Mouse (Mus musculus) cerebellum, adult 9-11 months (tissue): ENCODE results near the gene Rictor.
"Not testable (repeated sequence)": the region's sequence is repeated elsewhere in the genome, so short reads cannot be mapped to it uniquely, and the experiment has no call there.

Source experiments
- DNase-seq: peaks from one replicate; pipeline ENCODE4 v3.0.0; 2022

Gene Rictor

DNA sequence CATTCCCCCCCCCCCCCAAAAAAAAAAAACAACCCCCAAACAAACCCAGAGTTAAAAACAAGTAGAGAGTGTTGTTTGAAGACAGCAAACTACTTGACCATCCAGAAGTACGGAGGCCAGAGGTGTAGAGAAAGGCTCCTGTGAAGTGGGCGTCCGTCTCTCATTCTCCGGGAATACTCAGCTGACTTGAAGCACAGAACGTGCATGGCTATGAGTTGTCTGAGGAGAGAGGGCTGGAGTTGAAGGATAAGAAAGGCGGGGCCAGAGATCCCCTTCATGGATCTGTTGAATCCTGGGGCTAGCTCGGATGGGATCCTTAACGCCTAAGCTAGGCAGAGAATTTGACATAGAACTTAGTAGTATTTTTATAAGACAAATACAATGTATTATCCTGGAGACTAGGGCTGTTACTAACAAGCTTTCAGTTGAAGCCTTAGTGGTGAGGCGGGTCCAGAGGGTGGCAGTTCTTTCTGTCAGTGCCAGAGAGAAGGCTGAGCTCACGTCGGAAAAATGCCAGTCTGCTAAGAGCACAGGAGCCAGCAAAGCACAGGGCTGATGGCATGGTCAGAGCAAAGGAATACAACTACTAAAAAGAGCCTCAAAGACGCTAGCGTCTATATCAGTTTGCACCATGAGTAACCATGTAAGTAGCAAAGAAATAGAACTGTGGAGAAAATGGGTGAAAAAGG, 34.3 kb downstream of the Rictor start:
- no peak for DNase-seq

DNA sequence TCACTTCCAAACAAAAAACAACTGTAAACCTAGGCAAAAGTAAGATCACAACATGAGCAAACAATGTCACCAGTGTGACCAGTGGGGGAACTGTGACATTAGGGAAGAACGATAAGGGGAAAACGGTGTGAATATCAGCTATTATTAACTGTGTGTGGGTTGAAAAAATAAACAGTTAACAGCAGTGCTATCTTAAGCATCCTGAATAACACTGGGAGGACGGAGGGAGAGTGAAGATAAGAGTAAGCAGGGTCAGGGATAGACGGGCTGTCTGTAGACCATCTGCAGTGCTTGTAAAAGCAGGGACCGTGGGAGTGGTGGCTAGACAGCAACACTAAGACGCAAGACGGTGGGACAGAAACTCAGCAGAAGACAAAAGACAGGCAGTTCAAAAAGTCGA, 35.5 kb downstream of the Rictor start:
- DNase-seq, result no peak

DNA sequence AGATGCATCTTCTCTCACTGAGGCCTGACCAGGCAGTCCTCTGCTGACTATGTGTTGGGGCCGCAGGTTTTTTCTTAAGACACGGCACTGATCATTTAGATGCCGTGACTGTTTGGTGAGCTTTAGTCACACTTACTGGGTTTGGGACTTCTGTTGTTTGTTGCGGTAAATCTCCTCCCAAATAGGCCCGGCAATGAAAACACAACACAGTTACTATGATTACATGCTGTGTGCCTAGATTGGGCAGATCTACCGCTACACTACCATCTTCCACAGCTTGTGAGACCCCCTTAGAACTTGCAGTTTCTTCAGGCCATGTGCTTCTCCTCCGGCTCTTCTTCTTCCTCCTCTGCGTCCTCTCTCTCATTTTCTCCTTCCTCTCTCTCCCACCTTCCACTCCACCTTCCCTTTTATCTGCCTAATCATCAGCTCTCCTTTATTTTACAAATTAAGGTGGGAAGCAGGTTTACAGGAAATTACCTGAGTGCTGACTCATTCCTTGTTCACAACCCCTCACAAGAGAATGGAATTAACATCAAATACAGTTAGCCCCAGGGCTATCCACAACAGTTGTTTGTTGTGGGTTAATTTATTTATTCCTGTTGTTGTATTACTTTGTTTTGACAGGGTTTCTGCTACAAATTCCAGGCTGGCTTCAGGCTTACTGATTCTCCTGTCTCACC, 38.3 kb downstream of the Rictor start:
- DNase-seq, result not testable (repeated sequence)

DNA sequence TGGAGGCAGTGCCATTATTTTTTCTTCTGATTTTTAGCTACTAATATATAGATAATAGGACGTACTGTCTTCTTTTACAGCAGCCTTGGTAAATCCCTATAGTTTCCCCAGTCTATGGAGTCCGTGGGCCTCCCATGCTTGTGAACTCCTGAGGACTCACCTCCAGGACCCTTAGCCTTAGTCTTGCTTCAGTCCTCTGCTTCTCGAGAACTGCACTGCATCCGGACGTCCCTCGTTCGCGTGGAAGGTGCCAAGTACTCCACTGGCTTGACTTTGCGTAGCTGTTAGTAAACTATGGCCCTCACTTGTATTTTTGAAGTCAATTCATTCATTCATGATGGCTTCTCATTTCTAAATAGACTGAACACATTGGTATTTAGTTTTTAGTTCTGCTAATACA, 38.8 kb downstream of the Rictor start:
- no peak for DNase-seq

DNA sequence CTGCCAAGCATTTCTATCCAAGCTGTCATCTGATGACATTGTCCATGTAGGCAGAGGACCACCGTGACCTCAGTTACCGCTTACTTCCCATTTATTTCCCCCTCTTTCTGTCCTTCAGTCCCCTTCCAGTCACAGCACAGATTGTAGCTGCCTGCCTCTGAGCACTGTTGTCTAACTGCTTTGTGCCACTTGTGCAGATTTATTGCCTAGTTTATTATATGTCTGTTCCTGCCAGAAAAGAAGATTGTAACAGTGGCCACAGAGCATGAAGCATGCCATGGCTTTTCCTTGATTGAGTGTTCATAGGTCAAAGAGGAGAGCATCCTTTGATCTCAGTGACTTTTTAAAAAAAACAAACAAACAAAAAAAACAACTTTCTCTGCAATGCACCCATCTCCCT, 46.2 kb downstream of the Rictor start:
- DNase-seq, result no peak

DNA sequence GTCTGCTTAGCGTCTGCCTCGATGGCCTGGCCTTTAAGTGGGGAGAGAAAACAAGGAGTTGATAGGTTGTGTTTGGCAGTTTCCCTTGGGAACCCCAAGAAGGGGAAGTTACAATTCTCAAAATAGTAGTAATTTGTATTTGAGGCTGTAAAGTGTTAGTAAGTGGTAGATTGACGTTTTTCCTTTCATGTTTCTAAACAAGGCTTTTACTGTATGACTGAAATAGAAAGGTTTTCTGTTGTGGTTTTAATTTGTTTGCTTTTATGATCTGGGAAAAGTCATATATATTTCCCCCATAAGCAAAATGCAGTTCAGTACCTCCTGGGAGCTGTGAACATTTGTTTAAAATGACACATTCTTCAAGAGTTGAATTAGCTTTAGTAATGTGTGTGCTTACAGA, 64.1 kb downstream of the Rictor start:
- DNase-seq, result no peak

DNA sequence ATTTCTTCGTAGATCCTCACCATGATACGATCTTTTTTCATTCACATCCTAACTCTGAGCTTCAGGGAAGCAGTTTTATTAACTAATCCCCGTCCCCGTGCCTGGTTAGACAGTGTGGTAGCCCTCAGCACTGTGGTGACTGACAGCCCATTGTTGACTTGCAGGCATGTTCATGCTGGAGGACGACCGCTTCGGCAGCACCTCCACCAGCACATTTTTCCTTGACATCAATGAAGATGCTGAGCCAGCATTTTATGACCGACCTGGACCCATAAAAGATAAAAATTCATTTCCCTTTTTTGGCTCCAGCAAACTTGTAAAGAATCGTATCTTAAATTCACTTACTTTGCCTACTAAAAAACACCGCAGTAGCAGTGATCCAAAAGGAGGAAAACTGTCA, 78.0 kb downstream of the Rictor start:
- DNase-seq, result no peak

DNA sequence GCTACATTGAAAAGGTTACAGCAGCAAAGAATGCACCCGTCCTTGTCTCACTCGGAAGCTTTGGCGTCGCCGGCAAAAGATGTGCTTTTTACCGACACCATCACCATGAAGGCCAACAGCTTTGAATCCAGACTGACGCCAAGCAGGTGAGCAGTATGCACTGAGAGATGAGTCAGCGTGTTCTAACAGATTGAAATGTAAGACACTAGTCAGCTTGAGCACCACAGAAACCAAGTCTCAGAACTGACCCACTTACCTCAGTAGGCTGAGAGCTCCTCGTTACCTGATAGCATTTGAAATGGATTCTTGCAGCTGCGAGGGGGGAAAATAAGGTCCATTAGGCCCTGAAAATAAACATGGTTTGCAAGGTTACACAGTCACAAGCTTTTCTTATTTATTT, 79.1 kb downstream of the Rictor start:
- no peak for DNase-seq

DNA sequence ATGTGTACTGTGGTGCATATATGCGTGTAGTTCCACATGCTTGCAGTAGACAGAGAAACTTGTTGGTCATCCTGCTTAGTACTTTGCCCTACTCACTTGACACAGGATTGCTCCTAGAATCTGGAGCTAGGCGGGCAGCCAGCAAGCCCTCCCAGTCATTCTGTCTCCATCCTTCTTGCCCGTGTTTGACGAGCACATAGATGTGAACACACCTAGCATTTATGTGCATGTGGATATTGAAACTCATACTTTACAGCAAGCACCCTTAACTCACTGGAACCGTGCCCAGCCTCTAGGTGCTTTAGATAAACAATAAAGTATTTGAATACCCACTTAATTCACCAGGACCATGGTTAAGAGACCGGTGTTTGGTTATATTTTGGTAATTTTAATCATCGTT, 81.8 kb downstream of the Rictor start:
- no peak for DNase-seq

DNA sequence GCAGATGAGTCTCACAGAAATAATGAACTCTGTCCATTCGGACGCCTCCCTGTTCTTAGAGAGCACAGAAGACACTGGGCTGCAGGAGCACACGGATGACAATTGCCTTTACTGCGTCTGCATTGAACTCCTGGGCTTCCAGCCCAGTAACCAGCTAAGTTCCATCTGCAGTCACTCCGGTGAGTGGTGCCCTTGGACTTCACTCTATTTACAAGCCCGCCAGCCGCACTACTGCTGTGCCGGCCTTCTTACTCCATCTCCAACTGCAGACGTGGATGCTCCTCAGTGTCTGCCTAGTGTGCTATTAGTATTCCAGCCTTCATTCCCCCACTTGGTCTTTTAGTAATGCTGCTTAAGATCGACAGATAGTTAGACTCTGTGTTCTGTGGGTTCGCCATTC, 83.5 kb downstream of the Rictor start:
- DNase-seq, result no peak

DNA sequence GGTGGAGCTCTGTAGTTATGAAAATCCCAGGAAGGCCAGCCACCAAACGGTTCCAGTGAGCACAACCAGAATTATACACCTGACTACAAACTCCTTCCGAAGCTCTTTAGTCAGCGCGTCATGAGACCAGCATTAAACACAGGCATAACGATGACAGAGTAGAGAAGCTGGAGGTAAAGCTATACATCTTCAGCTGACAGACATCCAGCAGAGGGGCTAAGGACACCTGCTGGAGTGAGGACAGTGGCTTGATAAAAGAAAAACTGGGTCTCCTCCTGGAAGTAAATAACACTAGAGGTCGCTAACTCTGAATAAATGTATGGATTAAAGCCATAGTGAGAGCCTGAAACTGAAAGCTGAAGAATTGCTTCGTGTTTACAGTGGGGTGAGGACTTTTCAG, 84.7 kb downstream of the Rictor start:
- DNase-seq, result no peak

DNA sequence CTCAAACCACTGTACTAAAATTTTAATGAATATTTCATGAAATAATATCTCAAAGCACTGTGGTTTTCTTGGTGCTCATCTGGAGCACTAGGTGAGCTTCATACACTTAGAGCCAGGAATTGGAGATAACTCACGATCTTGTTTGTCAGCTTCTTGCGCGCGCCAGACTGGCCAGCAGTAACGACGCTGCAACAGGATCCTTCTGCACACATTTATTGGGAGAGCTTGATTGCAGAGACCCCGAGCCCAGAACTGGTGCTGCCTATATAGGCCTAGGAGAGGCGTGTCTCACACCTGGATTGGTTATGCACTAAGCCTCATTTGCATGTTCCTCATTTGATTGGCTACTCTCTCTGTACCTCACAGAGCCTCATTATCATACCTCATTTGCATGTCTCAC, 93.0 kb downstream of the Rictor start:
- not testable (repeated sequence) for DNase-seq

DNA sequence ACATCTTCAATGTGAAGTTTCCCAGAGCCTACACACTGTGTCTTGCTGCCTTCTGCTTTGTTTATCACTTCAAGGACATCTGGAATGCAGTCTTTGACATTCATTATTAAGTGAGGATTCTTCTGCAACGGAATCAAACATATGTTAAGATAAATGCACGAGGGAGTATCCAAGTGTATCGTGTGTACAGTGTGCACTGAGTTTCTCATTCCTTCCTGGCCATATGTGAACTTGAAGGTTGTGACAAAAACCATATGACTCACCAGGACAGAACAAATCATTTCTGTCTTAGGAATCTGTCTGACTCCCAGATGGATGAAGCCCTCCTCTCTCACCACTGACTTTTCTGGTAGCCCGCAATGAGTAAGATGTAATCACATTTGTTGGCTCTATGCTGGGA, 107.6 kb downstream of the Rictor start:
- DNase-seq, result no peak

DNA sequence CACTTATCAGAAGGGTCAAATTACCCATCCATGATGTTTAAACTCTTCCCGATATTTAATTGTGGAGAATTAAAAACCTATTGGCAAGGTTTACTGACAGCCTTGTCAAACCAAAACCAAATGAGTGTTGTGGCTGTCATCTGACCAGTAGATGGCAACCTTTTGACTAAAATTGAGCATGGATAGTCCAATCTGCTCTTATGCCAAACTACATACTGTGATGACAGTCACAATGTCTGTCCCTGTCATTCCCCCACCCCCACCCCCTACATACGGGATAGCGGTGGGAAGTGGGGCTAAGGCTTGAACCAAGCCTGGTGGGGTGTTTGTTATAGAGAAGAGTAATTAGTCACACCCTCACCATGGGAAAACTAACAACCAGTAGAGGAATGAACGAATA, 132.0 kb downstream of the Rictor start:
- no peak for DNase-seq

DNA sequence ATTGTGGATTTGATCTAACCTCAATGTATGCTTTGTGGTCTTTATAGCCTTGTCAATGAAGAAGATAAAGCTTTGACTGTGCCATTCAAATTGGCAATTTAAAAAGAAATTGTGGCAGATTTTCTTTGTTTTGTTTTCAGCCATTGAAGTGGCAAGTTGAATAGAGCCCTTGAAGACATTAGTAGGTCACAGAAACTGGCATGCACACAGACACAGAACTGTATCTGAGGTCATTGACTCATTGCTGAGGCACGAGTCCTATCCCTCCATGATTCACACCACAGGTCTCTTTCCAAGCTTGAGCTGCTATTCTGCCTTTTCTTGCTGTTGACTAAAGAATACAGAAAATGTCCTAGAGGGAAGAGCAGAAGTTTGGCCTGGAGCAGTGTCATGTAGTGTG, 141.7 kb downstream of the Rictor start:
- DNase-seq, result no peak
